Mouse (Mus musculus): ENCODE measurements around the gene Lrp1. TPM values are rescaled to one million over a fixed set of nuclear protein-coding genes. Genes with fewer than 3 reads are reported as not detected.

Gene Lrp1
- total RNA-seq, 4 experiments from 2014 or later, result 64.0 to 88.9 (median 74.0) TPM

DNA sequence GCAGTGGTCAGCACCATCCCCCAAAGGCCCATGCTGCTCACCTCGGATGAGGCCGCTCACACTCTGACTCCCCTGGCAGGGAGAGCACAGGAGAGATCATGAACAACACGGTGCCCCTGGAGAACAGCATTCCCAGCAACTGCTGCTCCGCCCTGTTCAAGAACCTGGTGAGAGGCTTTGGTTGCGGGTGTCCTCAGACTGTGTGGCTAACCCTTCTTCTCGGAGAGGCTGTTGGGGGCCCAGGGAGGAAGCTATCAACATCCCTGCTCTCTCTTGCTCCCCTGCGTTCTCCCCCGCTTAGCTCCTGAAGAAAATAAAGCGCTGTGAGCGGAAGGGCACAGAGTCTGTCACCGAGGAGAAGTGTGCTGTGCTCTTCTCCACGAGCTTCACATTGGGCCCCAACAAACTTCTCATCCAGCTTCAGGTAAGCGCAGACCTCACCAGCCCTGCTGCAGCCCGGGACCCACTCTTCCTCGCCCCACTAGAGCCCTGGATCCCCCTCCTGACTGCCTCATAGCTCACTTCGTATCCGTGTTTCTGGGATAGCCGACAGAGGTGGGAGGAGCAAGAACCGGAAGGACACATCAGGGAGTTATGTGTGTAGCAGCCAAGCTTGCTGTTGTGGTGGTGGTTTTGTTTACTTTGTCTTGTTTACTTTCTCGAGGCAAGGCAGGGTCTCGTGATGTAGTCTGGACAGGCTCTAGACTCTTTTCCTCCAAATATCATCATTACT is 32.1 kb upstream of the Lrp1 start:
- no peak for DNase-seq (ENCODE audit: low spot score)

DNA sequence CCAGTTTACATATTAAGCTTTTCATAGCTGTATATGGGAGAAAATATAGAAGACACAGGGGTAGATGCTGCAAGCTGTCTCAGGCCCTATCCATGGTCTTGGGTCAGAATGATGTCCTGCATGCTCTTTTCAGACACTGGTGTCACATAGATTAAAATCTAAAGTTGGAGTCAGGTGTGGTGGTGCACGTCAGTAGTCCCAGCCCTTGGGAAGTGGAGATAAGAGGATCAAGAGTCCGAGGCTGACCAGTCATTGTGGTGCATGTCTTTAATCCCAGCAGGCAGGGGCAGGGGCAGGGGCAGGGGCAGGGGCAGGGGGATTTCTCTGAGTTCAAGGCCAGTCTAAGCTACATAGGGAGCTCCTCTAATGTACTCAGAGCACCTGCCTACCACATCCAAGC is 24.8 kb upstream of the Lrp1 start:
- DNase-seq (ENCODE audit: low spot score), result no peak

DNA sequence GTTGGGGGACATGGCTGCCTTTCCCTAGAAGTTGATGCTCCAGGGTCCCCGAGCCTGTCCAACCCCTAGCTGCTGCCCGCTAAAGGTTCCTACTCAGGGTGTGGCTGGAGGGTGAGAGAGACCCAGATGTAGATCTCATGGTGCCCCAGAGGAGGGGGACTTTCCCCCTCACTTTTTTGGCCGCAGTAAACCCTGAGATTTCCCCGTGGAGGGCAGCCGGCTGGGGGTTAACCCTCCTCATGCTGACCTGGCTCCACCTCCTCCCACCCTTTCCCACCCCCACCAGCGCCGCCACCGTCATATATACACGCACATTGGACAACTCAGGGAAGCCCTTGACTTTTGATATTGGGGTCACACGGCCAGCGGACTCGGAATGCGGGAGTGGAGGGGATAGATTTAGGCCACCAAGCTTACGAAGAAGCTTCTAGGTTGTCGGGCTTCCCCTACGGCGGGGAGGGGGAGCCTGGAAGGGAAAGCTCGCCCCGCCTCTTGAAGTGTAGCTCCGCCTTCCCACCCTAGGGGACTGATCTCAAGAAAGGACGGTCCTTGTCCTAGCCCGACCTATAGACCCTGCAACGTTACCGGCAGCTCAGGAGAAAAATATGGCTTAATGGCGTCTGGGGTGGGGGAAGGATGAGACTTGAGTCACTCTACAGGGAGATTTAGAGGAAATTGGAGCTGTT is 22.7 kb upstream of the Lrp1 start:
- DNase-seq (ENCODE audit: low spot score), result peak; percentile 89

DNA sequence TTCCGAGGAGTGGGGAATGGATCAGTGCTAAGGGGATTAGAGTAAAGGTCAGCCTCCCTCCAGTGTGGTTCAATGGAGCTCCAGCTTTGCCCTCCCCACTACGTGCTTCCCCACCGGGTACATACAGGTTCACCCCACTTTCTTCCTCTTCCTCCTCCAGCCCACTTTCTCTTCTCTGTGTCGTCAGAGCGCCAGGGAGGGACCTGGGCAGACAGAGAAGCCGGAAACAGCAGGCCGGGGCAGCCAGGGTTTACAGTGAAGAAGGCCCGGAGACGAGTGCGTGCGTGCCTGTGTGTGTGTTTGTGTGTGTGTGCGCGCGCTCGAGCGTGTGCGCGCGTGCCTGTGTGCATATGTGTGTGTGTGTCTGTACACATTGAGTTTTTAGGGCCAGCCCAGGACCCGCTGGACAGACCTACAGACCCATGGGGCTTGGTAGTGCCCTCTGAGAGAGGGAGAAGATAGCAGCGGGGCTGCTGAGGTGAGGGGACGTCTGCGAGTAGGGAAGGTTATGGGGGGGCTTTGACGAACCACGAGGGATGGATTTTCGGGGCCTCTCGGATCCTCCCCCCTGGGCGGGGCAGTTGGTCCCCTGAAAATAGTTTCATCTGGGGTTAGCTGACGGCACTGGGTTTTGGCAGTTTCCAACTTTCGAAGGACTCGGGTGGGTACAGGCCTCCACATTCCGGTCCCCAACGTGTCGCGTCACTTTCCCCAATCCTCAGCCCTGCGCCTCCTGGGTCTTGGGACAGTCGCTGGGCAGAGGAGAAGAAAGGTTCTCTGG is 22.0 kb upstream of the Lrp1 start, which contains the start of gene Stat6:
Stat6 (plus strand) TSS at position 215 of the 781 bp plus-strand sequence.
- peak; percentile 86 for DNase-seq (ENCODE audit: low spot score)

DNA sequence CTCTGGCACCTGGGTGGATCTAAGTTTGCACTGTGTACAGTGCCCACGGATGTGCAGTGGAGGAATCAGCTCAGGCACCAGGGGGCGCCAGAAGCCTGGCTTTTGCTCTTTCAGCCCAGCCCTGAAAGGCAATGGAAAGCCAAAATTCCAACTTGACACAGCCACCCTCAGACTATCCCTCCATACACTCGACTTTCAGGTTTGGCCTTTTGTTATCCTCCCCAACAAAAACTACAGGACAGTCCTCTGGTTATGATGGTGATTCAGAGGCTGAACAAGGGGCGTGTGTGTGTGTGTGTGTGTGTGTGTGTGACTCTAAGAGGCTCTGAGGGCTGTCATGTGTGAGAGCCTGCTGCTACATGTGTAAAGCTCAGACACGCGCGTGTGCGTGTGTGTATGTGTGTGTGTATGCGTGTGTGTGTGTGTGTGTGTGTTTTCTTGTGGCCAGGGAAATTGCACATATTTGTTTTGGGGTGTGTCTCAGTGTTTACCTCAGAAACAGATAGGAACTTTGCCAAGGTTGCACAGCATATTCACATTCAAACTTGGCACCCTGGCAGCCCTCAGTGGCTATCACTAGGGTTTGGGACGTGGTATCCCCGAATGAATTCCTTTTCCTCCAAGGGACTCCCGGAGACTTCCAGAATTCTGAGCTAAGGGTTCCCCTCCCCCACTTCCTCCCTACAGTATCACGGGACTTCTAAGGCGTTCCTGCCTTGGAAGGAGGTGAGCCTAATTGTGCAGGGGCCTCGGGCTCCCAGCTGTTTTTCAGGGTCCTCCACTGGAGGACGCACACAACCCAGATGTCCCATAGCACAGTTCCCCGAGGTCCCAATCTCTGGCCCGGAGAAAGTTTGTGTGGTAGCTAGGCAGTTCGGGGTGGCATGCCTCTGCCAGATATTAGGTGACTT is 21.2 kb upstream of the Lrp1 start:
- DNase-seq (ENCODE audit: low spot score), result peak; percentile 93

DNA sequence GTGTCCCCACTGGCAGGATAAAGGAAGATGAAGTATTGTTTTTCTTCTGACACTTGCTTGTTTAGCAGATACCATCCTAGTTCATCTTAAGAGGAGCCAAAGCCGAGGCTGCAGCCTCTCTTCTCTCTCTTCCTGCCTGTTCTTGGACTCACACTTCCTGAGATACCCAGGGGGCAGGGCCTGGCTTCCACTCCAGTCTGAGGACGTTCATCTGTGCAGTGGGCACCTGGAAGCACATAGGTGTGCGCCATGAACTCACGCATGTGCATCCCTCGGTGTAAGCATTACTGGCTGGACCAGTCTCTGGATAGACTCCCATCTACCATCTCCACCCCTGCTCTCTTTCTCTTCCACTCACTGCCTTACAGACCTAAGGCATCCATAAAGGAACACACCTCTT is 19.5 kb upstream of the Lrp1 start:
- no peak for DNase-seq (ENCODE audit: low spot score)

DNA sequence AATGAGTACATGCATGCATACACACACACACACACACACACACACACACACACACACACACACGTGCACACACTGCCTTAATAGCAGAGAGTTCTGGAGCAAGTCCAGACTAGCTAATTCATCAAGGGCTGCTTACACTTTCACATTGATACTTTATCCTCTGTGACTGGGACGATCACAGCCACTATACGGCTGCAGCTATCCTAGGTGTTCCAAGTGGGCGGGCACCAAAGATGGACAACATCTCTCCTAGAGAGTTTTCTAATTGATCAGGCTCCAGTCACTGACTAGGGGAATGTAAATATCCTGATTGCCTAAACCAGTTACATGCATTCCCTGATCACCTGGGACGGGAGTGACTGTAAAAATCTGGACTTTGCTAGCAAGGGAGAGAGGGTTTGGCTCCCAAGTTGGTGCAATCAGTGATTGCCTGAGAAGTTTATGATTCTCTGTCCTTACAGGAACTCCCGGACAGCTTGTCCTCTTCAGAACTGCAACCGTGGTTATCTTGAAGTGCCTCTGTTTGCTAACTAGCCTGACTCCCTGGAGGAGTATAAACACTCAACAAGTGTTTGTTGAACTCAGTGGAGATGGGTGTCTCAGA is 11.8 kb upstream of the Lrp1 start:
- DNase-seq (ENCODE audit: low spot score), result no peak

DNA sequence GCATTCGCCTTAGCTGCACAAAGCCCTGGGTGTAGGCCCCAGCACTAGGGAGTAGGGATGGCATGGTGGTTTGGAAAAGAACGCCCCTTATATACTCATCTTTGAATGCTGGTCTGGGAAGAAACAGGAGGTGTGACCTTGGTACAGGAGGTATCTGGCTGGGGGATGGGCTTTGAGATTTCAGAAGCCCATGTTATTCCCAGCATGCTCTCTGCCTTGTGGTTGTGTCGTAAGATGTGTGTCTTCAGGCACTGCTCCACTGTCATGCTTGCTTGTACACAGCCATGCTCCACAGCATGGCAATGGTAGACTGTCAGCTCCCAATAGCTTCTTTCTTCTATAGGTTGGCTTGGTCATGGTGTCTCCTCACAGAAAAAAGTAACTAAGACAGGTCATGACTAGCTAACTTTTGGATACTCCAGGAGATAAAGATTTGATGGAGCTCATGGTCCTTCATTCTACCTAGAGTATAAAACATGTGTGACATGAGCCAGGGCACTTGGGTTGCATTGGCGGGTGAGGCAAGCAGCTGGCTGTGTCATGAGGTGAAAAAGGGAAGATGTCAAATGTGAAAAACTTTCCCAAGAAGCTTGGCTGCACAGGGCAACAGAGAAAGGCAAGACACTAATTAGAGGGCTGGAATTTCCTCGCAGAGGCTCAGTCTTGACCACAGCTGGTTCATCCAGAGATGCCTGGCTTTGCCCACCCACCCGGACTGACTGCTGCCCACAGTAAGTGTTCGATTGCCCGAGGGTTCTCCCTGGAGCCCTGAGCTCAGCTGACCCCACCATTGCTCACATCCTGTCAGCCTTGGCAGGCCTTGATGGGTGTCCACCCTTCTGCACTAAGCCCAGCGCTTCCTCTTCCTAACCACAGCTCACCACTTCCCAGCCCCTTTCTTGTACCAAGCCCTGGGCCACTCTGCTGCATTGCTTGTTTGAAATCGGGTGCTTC is 10.6 kb upstream of the Lrp1 start:
- peak; percentile 57 for DNase-seq (ENCODE audit: low spot score)

DNA sequence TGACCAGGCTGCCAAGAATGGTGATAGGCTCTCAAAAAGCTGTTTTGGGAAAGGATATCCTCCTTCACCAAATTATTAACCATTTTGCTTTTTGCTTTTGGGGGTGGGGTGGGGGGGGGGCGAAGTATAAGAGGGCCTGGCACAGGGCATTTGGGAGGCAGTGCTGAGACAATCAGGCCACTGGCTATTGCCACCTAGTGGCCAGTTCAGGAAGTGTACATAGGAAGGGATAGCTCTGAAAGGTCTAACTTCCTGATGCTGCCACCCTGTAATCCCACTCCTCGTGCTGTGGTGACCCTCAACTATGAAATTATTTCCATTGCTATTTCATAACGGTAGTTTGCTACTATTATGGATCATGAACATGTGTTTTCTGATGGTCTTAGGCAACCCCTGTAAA is 5.5 kb upstream of the Lrp1 start:
- no peak for DNase-seq (ENCODE audit: low spot score)

DNA sequence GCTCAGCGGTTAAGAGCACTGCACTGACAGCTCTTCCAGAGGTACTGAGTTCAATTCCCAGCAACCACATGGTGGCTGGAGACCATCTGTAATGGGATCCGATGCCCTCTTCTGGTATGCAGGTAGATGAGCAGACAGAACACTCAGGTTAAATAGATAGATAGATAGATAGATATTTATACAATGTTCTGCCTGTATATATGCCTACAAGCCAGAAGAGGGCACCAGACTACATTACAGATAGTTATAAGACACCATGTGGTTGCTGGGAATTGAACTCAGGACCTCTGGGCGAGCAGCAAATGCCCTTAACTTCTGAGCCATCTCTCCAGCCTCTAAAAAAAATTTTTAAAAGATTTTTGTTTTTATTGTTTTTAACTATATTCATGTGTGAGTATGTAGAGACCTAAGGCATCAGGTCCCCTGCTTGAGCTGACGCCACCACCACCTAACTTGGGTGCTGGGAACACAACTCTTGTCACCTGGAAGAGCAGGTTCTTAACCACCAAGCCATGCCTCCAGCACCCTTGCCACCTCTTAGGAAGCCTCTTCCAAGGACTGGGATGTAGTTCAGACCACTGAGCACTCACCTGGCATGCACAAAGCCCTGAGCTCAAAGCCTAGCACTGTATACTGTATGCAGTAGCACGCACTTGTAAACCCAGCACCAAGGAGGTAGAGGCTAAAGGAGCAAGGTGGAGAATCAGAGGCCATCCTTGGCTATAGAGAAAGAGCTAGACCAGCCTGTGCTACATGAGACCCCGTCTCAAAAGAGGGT is 2.7 kb upstream of the Lrp1 start:
- DNase-seq (ENCODE audit: low spot score), result no peak

DNA sequence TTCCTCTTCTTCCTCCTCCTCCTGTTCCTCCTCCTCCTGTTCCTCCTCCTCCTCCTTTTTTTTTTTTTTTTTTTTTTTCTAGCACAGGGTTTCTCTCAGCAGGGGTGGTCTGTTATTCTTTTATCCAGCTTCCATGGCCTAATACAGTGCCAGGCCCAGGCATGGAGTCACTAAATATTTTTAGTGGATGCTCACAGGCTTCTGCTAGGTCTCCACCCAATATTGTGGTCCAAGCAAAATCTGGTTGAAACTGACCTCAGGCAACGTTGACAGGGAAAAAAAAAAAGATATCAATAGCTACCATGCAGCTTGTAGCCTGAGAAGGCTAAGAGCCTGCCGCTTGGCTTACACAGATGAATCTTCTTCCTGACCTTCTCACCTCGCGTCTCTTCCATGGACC is 1.7 kb upstream of the Lrp1 start:
- no peak for DNase-seq (ENCODE audit: low spot score)

DNA sequence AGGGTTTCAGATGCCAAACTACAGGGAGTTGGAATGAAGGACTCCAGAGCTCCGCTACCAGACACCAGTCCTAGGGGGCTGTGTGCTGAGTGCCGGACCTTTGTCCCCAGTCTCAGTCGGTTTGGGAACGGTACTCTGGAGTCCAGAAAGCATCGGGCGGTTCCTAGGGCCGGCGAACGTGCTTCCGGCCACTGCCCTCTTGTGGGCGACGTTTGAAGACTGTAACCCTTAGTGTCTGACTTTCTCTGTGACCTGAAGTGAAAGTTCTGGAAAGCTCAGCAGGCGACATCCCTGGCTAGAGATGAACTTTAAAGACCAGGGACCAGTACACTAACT is 1.1 kb upstream of the Lrp1 start:
- peak; percentile 82 for DNase-seq (ENCODE audit: low spot score)

DNA sequence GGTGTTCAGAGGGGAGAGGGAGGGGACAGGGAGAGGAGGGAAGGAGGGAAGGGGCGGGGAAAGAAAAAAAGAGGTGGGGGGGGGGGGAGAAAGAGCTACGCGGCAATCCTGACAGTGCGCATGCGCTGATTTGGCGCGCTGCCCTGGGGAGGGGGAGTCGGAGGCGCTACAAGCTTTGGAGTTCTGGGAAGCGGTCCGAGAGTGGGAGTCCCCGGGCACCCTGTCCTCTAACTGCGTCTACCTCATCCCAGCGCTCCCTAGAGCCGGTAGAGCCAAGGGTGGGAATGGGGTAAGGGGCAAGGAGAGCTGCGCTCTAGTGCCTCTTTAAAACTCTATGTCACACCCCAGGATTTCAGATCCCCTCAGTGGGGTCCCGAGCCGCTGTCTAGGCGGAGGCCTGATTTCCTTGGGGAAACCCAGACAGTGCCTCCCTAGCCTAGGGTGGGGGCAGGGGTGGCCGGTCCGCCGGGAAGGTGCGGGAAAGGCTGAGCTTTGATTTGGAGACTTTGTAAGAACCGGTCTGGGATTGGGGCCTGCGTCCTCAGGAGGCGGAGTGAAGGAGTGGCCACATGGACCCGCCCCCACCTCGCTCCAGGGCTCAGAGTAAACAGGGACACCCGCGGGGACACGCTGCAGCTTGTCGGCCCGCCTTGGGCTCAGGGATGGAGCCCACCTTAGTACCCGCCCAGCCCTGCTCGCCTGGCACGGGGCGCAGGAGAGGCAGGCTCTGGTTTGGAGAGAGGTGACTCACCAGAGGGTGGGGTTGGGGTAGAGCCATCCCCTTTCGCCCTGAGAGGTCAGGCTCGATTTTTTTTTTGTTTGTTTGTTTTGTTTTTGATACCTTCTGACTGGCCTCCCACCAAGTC is 476 bp upstream of the Lrp1 start:
- DNase-seq (ENCODE audit: low spot score), result peak; percentile 94

DNA sequence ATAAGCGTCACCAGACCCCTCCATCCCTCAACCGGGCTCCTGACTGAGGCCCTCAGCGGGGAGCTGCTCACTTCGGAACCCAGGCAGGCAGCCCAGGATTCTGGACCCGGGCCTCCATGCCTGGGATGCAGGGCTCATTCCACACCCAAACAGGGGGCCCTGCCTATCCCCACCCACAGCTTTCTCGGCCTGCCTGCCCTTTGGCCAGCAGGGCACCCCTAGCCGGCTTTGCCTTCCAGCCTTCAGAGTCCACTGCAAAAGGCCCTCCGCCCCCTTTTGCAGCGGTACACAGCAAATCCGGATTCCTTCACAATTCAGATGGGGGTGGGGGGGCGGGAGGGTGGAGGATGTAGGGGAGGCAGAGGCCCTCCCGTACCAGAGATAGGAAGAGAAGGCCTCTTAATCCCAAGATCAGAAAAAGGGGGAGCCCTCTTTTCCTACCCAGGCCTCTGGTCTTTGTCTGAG is 975 bp downstream of the Lrp1 start:
- DNase-seq (ENCODE audit: low spot score), result no peak

DNA sequence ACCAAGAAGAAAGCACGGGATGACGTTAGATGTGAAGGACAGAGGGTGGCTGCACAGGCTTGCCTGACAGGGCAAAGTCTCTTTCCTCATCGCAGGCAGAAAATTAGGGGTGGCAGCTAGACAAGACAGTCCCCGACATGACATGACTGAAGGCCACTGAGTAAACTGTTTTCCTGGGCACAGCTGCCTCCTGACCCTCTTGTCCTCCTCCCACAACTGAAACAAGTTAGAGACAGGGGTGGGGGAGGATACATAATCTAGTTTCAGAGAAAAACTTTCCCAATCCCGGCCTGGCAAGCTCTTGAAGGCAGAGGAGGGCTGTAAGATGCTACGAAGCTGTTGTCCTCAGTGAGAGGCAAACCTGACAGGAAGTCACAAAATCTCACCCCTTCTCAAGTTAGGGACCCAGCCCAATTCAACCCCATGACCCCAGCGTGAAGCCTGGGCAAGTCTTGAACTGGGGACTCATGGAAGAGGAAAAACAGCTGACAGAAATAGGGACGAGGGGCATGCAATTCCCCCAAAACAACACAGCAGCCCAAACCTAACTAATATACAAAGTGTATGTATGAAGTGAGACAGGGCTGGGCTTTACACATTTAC is 1.7 kb downstream of the Lrp1 start:
- no peak for DNase-seq (ENCODE audit: low spot score)

DNA sequence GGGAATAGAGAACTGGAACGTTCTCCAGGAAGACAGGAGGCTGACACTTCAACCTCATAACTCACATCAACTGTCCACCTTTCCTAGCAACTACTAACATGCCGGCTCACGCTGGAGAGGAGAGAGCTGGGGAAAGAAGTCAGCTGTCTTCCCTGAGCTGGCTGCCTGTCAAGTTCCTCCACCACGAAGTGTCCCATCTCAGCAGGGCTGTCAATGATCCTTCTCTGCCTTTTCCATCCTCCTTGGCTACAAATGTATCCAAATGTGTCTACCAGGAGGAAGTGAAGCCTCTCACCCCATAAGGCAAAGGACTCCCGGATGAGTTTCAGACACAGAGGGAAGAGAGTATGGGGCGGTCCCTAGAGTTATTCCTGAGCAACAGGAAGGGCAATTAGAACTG is 2.8 kb downstream of the Lrp1 start:
- DNase-seq (ENCODE audit: low spot score), result no peak

DNA sequence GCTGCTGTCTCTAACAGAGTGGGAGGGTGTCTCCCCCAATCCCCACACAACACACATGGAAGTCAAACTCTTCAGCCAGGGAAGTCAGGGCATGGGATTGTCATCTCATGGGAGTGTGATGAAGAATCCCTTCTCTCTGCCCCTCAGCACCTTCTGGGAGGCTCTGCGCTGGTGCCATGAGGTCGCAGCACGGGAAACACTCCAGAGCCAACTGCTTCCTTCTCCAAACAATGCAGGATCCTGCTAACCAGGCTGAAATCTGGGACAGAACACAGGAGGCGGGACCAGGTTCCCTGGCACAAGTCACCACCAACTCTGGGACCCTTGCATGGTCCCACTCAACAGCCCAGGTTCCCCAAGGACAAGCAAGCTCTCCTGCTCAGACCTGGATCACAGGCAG is 3.7 kb downstream of the Lrp1 start:
- DNase-seq (ENCODE audit: low spot score), result no peak

DNA sequence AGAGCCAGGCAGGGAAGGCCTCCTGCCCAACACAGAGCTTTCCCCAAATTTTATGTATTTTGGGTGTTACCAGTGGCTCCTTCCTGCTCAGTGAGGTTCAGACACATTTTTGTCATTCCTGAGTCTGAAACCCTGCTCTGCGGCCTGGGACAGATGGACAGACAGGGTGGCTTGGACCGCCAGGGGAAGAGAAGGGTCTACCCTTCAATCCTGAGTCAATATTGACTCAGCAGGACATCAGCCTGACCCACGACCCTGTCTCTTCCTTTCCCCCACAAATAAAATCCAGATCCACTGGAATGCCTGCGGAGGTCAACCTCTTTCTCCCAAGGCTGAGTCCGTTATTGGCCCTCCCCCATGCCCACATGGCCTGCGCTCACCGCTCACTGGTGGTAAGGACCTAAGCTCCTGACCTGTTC is 4.7 kb downstream of the Lrp1 start:
- DNase-seq (ENCODE audit: low spot score), result no peak
